Mouse (Mus musculus): Measurements from ENCODE around the gene Dcdc2b.

Dcdc2b gene

GRCm38 (mm10) chr4:129614093-129614492 is at the start of gene Dcdc2b:
Dcdc2b (minus strand) TSS chr4:129614257.
- no peak for DNase-seq (ENCODE audit: low spot score)

DNA sequence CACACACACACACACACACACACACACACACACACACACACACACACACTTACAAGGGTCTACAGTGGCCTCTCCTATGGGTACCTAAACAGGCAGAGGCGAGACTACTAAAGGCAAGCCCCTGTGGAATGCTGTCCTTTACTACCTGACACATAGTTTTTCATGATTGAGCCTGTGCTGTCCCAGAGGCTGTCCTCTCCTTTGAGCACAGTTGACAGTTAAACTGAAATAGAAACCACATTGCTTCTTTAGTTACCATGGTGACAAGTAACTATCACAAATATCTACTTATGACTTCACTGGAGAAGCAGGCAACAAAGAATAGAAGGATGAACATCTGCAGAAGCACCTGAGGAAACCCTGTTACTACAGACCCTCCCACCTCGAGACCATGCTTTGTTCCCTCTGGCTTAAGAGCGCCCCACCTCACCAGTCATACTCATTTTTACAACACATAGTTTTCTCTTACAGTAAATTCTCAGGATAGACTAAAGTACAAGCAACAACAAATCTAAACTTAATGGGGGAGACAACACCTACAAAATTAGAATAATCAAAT is 48.3 kb upstream of the Dcdc2b start:
- no peak for DNase-seq (ENCODE audit: low spot score)

- peak; percentile 48 for DNase-seq (ENCODE audit: low spot score)
Measured at GRCm38 (mm10) chr4:129661584-129661983, 47.5 kb upstream of the Dcdc2b start.

- DNase-seq (ENCODE audit: low spot score), result no peak
Measured at GRCm38 (mm10) chr4:129654770-129655169, 40.7 kb upstream of the Dcdc2b start.

DNA sequence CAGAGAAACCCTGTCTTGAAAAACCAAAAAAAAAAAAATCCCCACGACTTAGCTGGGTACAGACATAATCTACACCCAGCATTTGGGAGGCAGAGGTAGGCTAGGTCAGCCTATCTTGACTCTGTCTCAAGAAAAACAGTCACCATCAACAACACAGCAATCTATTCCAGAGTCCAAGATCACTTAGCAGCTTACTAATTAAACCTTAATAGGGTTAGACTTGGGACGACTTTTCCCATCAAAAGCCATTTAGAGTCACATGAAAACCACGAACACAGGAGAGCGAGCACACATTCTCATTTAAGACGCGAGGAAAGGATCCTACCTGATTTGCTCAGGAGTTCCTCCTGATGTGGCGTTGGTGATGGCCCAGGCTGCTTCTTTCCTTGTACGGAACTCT is 36.3 kb upstream of the Dcdc2b start:
- DNase-seq (ENCODE audit: low spot score), result no peak

GRCm38 (mm10) chr4:129648656-129649055 is 34.6 kb upstream of the Dcdc2b start:
- no peak for DNase-seq (ENCODE audit: low spot score)

DNA sequence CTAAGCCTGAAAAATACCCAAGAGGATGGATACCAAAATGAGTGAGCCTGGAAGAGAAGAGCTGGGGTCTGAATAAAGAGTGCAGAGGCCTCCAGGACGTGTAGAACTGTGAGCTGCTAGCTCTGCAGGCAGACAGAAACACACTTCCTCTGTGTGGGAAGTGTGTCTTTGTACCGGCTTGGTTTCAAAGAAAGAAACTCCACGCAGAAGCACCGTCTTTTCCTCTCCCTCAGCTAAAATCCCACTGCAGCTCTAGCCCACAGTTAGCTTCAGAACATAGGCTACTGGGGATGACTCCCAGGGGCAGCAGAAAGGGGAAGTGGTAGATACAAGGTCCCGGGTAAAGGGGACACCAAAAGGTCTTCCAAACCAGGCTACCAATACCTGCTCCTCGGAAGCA is 31.1 kb upstream of the Dcdc2b start:
- no peak for DNase-seq (ENCODE audit: low spot score)

- no peak for DNase-seq (ENCODE audit: low spot score)
Measured at GRCm38 (mm10) chr4:129641756-129642155, 27.7 kb upstream of the Dcdc2b start.

DNA sequence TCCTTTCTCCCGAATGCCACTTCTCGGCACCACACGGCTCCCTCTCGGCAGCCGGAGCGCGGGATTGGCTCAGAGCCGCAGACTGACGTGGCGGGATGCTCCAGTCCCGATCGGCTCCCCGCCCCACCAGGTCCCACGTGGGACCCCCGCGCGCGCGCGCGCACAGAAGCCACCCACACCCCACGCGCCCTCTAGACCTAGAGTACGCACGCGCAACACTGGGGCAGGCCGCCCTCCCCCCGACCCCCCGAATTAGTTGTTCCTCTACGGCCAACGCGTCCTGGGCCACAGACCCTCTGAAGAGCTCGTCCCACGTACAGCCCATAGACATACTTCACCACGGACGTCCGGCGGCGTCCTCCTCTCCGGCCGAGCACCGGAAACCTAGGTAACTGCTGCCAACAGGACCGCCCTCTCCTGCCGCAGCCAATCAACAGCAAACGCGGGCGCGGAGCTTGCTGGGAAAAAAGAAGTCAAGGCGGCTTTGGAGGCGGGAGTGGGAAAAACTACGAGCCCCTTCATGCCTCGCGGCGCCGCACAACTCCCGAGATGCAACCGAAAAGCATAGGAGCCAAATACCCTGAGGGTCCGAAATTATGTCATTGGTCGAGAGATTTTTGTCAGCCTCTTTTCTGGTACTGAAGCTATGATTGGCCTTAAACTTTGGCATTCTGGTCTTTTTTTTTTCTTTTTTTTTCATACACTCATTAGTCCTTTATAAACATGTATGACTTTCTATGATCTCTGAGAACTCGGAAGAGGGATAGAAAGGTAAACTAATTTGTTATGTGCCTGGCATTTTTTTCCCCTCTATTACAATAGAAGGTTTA is 26.8 kb upstream of the Dcdc2b start, which contains the start of gene Txlna:
Gene Txlna (minus strand): TSS at position 428 of the 830 bp plus-strand sequence.
- DNase-seq (ENCODE audit: low spot score), result peak; percentile 98

DNA sequence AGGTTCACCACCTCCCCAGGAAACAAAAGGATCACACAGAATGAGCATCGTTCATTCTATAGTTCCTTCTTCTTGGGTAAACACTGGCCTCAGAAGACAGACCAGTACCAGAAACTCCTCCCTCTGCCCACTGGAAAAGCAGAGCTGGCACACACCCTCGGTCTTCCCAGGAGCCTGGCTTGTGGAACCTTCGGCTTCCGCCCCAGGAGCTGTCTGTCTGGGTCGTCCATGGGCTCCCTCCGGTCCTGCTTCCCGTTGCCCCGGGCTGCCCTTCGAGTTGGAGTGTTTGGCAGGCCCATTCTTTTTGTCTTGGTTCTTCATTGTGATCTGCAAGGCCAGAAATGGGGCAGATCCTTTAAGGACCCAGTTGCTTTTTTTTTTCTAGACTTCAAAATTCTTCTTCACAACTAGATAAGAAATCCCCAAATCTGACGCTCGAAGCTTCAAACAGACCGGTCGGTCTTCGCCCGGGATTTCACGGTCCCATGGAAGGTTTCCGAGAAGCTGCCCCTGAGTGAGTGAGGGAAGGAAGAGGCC is 26.1 kb upstream of the Dcdc2b start:
- no peak for DNase-seq (ENCODE audit: low spot score)

DNA sequence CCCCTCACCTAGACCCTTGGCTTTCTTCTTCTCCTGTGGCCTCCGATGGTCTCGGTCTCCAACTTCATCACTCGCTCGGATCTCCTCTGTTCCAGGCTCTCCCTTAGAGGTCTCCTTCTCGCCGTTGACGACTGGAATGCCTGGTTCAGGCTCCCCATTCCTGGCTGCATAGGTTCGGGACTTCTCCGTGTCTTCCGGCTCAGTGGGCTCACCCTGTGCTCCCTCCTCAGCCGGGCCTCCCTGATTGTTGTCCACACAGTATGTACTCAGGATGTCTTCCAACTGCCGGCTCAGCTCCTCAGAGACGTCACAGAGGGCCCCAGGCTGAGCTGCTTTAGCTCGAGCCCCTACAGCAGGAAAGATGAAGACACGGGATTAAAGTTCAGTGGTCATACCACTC is 25.2 kb upstream of the Dcdc2b start:
- no peak for DNase-seq (ENCODE audit: low spot score)

DNA sequence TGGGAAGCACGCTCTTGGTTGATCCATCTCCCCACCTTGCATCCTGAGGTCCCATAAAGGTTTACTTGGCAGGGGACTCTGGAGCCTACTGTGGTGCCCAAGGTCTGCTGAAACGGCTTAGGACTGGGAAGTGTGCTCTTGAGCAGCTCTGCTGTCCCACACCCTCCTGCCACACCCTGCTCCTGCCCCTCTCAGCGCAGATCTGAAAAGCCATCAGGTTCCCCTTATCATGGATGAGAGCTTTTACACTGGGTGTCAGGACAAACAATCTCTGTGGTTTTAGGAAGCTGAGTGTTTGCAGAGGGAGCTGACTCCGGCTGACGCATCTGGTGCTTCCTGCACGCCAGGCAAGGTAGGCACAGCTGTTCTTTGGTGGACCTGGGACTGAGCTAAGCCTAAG is 19.8 kb upstream of the Dcdc2b start:
- no peak for DNase-seq (ENCODE audit: low spot score)

DNA sequence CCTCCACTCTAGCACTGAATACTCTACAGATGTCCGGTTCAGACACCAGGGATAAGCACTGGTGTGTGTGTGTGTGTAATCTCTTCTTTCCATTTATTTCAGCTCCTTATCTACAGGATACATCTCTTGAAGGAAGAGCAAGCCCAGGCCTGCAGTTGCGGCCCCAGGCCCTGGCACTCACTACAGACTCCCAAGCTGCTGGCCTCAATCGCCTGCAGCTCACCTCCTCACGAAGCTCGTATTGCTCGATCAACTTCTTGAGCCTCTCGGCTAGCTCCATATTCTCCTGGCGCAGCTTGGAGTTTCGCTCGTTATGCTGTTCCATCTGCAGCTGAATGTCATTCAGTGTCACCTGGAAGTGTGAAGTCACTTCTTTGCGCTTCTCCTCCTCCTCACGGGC is 17.8 kb upstream of the Dcdc2b start:
- no peak for DNase-seq (ENCODE audit: low spot score)

DNA sequence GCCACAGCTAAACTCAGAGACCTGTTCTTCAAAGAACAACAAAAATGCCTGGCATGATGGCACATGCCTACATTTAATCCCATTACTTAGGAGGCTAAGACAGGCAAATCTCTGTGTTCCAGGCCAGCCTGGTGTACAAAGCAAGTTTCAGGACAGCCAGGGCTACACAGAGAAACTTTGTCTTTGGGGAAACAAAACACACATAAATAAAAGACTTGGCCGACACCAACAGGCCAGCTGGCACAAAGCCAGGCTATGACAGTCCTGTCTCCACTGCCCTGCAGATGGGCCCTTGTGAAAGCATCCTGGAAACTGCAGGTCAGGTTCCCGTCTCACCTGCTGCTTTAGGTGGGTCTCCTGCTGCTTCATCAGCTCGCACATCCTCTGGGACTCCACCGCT is 16.9 kb upstream of the Dcdc2b start:
- DNase-seq (ENCODE audit: low spot score), result no peak

- DNase-seq (ENCODE audit: low spot score), result no peak
Measured at GRCm38 (mm10) chr4:129626035-129626434, 12.0 kb upstream of the Dcdc2b start.

DNA sequence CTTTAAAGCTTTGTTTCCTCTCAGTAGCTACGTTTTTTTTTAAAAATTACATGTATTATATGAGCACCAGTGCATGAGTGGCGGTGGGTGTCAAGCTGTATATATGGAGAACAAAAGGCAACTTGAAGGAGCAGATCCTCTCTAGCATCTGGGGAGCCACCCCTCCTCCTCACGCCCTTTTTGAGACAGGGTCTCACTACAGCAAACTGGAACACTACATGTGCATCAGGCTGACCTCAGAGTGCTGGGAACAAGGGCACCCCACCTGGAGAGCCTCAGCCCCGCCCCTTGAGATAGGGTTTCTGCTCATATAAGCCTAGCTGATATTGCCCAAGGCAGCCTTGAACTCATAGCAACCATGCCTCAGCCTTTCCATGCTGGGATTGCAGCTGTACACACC is 11.4 kb upstream of the Dcdc2b start:
- no peak for DNase-seq (ENCODE audit: low spot score)

GRCm38 (mm10) chr4:129625029-129625370 is 10.9 kb upstream of the Dcdc2b start:
- peak; percentile 79 for DNase-seq (ENCODE audit: low spot score)

GRCm38 (mm10) chr4:129624281-129625028 is 10.4 kb upstream of the Dcdc2b start:
- DNase-seq (ENCODE audit: low spot score), result peak; percentile 90

GRCm38 (mm10) chr4:129623681-129624091 is 9.6 kb upstream of the Dcdc2b start, which contains the start of gene Ccdc28b:
Ccdc28b (minus strand) TSS chr4:129623947.
- peak; percentile 62 for DNase-seq (ENCODE audit: low spot score)

DNA sequence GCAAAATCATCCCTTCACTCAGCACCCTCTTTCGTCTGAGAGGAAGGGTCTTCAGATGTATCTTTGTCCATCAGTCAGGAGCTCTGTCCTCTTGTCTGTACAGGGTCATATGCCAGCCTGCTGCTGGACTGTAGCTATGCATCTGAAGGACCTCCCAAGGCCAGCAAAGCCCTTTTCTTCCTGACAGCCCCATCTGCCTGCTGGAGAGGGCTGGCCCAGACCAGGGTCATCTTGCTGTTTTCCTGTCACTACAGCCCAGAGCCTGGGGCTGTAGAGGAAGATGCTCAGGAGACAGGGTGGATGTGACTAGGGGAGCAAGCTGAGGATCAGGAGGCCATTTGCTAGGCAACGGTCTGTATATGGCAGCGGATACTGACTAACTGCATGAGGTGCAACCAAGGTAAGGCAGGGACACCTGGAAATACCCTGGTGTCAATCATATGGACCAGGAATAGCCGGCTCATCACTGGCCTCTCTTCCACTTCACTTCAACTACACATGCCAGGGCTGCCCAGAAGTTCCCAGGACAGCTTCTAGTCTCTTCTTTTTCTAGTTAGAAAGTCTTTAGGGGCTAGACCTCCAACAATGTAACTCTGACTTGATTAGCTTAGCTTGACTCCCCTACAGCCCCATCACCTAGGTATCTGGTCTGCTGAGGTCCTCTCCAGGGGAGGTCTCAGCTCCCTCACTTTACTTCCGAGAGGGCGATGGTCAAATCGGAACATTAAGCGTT is 8.9 kb upstream of the Dcdc2b start:
- no peak for DNase-seq (ENCODE audit: low spot score)

DNA sequence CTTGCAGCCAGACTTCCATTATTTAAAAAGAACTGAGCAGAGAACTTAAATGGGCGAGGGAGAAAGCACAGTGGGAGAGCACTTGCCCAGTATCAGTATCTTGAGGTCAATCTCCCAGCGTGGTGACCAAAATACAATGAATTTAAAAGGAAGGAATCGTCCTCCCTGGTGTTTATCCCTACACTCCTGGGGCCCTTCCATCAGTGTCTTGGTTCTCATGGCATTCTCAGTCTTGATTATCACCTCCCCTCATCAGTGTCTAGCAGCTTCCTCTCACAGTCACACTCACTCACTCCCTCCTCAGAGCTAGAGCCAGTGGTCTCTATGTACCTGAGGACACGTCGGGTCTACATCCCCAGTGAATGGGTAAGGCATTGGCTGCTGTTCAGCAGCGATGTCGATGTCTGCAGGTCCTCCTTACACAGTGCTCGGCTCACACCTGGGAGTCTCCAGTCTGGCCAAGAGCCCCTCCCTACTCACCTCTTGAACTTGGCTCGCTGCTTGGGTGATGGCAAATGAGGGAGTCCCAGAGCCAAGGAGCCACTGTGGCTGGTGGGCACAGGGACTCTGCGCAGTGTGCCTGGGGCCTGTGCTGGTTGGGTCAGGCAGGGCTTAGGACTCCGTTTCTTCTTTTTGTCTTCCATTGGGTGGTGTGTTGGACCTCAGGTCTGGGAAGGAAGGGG is 8.2 kb upstream of the Dcdc2b start:
- no peak for DNase-seq (ENCODE audit: low spot score)

Data from layer of hippocampus, adult 11-12 months (tissue).